Mouse (Mus musculus) granulocyte monocyte progenitor cell, adult 5-6 weeks (primary cell): ENCODE data around the gene Carf. TPM values are rescaled to one million over a fixed set of nuclear protein-coding genes. Genes with fewer than 3 reads are reported as not detected.
A peak's percentile ranks its signal among the peaks of the same experiment; 100 is the strongest.
"Not testable (repeated sequence)": the region's sequence is repeated elsewhere in the genome, so short reads cannot be mapped to it uniquely, and the experiment has no call there.

Experiments used
- ATAC-seq: replicated peaks from 2 replicates; pipeline ENCODE4 v1.8.0; 2016; ENCODE audit warnings: mild to moderate bottlenecking, moderate TSS enrichment, inconsistent platforms; ENCODE audit not compliant: poor library complexity, severe bottlenecking
- total RNA-seq, 2 experiments: library from RNA; stranded (forward) in 1 of 2; stranded (reverse) in 1 of 2; fragments of 200-712, 200-1000 nt in 1 of 2; fragments of >200 nt in 1 of 2; fragmentation: Nextera tagmentation in 1 of 2; gene quantifications; 2 replicates each; pipeline ENCODE4 v1.2.3; 2014 to 2017

Gene Carf
- total RNA-seq, 2 experiments from 2014 or later = 5.3 to 14.1 TPM

DNA sequence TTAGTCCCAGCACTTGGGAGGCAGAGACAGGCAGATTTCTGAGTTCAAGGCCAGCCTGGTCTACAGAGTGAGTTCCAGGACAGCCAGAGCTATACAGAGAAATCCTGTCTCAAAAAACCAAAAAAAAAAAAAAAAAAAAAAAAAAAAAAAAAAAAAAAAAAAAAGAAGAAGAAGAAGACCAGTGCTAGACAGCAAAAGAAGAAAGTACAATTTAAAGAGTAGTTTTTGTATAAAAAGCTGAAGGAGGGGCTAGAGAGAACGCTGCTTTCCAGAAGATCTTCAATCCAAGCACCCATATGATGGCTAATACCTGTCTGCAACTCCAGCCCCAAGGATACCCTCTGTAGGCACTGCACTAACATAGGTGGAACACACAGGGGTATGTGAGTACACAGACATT is 79.8 kb downstream of the Carf start:
- ATAC-seq = not testable (repeated sequence)

DNA sequence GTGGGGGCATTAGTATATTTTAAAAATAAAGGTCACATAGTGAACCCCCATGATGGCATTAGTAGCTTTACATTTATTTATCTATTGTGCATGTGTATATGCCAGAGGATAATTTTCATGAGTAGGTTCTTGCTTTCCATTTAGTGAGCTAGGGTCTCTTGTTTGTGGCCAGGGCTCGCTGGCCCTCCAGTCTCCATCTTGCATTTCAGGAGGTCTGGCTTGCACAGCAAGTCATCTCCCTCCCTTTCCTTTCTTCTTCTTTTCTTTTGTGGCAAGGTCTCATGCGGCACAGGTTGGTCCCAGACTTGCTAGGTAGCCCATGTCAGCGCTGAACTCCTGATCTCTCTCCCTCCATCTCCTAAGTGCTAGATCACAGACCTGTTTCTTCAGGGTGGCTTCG is 81.3 kb downstream of the Carf start:
- no peak for ATAC-seq

DNA sequence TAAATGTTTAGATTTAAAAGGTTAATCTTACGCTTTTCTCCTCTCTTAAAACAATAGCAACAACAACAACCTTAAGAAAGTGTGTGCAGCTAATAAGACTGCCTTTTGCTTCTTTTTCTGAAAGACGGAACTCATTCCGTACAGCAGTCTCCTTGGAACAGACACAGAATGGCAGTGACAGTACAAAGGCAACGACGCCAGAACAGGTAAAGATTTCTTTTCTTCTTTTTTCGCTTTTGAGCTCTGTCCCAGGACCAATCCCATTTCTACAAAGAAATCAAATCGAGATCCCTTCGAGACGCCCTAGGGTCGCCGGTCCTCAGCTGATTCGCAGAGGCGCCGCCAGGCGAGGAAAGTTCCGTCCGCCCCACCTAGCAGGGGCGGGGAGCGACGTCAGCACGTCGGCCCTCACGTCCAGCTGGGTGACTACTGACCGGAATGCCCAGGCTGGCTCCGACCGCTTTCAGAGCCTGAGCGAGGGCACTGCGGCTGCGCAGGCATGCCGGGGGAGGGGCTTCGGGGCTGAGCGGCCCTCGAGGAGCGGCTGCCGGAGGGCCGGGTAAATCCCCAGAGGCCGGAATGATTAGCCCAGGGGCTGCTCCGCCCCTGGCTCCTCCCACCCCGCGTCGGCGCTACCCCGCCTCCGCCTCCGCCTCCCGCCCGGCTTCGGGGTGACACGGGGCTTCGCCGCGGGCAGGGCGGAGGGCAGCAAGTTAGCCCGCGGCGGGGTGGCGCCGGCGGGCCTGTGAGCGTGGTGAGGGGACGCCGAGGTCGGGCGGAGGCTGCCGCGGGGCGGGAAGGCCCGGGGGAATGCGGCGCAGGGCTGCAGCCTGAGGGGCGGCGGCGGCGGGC is 82.1 kb downstream of the Carf start, which contains the start of gene Nbeal1:
TSS of gene Nbeal1 (plus strand) at position 668 of the 852 bp plus-strand sequence.
- peak; percentile 98 for ATAC-seq

DNA sequence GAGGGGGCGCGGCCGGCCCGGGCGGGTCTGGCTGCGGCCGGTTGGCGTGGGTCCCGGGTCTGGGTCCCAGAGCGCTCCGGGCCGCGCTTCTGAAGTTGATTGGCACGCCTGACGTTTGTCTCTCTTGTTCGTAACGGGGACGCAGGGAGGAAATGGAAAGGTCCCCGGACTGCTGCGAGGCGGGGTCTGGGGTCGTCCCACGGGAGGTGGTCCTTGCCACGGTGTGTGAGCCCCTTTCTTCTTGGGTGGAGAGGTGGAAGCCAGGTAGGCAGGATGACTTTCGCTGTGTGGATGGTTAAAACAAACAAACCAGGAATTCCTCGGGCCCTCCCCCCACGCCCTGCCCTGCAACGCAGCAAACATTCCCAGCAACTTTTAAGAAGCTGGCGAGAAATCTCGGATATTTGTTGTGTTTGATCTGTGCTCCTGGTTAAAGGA is 82.8 kb downstream of the Carf start:
- no peak for ATAC-seq

DNA sequence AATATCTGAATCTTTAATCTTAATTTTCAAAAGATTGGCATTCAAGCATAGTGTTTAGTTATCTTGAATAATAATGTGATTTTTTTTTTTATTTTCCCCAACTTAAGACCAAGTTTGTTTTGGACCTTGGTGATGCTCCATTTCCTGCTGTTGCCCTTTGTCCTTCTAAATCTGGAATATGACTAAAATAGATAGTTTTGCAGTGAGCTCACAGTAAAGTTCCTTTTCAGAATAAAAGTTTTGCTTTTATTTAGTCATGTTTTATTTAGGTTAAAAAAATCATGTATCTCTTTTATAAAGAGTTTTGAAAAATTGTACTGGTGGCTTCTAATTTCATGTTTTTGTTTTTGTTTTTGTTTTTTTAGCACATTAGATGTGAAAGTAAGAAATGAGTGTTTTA is 90.4 kb downstream of the Carf start:
- no peak for ATAC-seq

DNA sequence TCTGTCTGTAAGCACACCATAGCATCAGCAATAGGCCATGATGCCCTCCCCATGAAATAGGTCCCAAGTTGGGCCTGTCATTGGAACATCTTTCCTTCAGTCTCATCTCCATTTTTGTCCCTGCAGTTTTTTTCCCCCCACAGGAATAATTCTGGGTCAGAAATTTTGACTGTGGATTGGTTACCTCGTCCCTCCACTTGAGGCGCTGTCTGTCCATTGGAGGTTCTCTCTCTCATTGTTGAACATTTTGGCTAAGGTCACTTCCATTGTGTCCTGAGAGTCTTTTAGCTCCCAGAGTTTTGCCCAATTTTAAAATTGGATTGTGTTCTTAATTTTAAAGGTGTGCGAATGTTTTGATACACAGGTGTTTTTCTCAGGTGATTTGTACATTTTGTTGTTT is 98.8 kb downstream of the Carf start:
- no peak for ATAC-seq

DNA sequence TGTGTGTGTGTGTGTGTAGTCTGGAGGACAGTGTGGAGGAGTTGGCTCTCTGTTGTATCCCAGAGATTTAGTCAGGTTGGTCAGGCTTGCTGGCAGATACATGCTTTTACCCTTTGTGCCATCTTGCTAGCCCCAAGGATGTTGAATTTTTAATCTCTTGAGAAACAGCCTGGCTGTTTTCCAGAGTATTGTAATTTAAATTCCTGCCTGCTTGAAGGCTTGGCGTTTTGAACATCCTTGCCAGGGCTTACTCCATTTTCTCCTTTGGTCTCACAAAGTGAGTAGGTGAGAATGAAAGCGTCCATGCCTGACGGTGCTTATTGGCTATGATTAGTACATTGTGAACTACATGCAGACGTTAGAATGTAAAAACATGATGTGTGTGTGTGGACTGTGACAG is 101.0 kb downstream of the Carf start:
- no peak for ATAC-seq

Other genes starting within 250 kb of the Carf start
- gene Fam117b, start 185.2 kb upstream of the Carf start, total RNA-seq (2014; fragmentation: Nextera tagmentation) = 19.9 and 21.0 TPM in 2 replicates
- gene Fam117b, start 185.2 kb upstream of the Carf start, total RNA-seq (2017) = 25.5 and 25.6 TPM in 2 replicates
- gene Ica1l, start 55.1 kb upstream of the Carf start, total RNA-seq (2014; fragmentation: Nextera tagmentation) = not detected in 2 replicates
- 0.10 and 0.86 TPM in 2 replicates for gene Ica1l, start 55.1 kb upstream of the Carf start, total RNA-seq (2017)
- gene Wdr12, start 398 bp downstream of the Carf start, total RNA-seq (2014; fragmentation: Nextera tagmentation) = 66.8 and 67.0 TPM in 2 replicates
- 95.6 and 116 TPM in 2 replicates for gene Wdr12, start 398 bp downstream of the Carf start, total RNA-seq (2017)
- gene Nbeal1, start 82.4 kb downstream of the Carf start, total RNA-seq (2014; fragmentation: Nextera tagmentation) = 9.5 and 12.0 TPM in 2 replicates
- gene Nbeal1, start 82.4 kb downstream of the Carf start, total RNA-seq (2017) = 9.7 and 12.7 TPM in 2 replicates
- 19.9 and 29.2 TPM in 2 replicates for gene Cyp20a1, start 245.1 kb downstream of the Carf start, total RNA-seq (2014; fragmentation: Nextera tagmentation)
- gene Cyp20a1, start 245.1 kb downstream of the Carf start, total RNA-seq (2017) = 32.6 and 38.8 TPM in 2 replicates